Mouse (Mus musculus) megakaryocyte, embryonic 14.5 days (primary cell): ENCODE data around the gene Qars.

Experiments used
- FLI1 ChIP-seq: IDR thresholded peaks from 2 replicates; pipeline ENCODE4 v1.6.1; 2012; ENCODE audit warnings: low read length, inconsistent platforms, mixed read lengths
- GATA1 ChIP-seq: IDR thresholded peaks from 3 replicates; pipeline ENCODE4 v1.6.1; 2012; ENCODE audit warnings: mixed read lengths, low read length, inconsistent platforms, borderline replicate concordance

GRCm38 (mm10) chr9:108461675-108462074, 45.8 kb upstream of the Qars start:
- TF ChIP-seq GATA1 (no peak), FLI1 (no peak)
